Mouse (Mus musculus) lung, adult 2 months (tissue): ENCODE data around the gene Nccrp1. TPM values are rescaled to one million over a fixed set of nuclear protein-coding genes. Genes with fewer than 3 reads are reported as not detected.
A peak's percentile ranks its signal among the peaks of the same experiment; 100 is the strongest.

Source experiments
- DNase-seq: peaks from one replicate; pipeline ENCODE4 v3.0.0; 2022
- H3K4me1 ChIP-seq: fragments of 200-500 bp; 2 replicates; pipeline ENCODE4 v1.6.1; 2011; ENCODE audit warnings: low read length; ENCODE audit not compliant: control insufficient read depth, insufficient read depth
- H3K4me3 ChIP-seq: fragments of 200-500 bp; replicated peaks from 2 replicates; pipeline ENCODE3; 2011; ENCODE audit warnings: low read depth, mild to moderate bottlenecking, control low read depth, low read length; ENCODE audit errors: extremely low read depth
- CTCF ChIP-seq: fragments of 200-500 bp; IDR thresholded peaks from 2 replicates; pipeline ENCODE4 v1.5.1; 2011; ENCODE audit warnings: mild to moderate bottlenecking, low read length, control low read depth; ENCODE audit not compliant: insufficient read depth
- POLR2A ChIP-seq: fragments of 200-500 bp; IDR thresholded peaks from 2 replicates; pipeline ENCODE4 v1.6.1; 2011; ENCODE audit warnings: low read depth, mild to moderate bottlenecking, control low read depth, low read length, borderline replicate concordance; ENCODE audit errors: extremely low read depth
- WGBS: fragments of 180-500 bp; shearing (Covaris S2); methylation state at CpG from one replicate; pipeline ENCODE4 v1.1.7; 2018; 5-methylcytosine and 5-hydroxymethylcytosine counted together
- polyA plus RNA-seq: library from polyadenylated mRNA; depleted of rRNA; stranded (reverse); fragments of >200 nt; gene quantifications from 2 replicates; pipeline ENCODE4 v1.2.3, GENCODE M21; 2012

The Nccrp1 gene
- polyA plus RNA-seq, 1 experiment = 27.0 TPM

DNA sequence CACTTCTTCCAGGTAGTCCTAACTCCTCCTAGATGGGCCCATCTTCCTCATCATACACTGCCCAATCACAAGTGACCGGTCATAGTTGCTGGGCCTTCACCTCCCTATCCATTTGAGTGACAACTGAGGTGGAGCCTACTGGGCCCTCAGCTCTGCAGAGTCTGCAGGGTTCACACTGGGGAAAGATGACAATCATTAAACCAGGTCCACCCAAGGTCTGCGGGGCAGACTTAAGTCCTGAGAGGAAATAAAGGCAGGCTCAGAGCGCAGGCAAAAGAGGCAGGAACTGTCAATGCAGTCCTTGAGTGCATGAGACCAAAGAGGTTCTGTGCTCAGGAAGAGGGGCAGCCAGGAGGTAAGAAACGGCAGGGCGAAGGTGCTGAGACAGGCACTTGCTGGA, 25.6 kb upstream of the Nccrp1 start:
- H3K4me3 ChIP-seq = no peak overlapping the region
- no peak for DNase-seq
- peaks cover 76% of the 10 kb centered on the region for H3K4me1 ChIP-seq
- WGBS = 54% methylated on average over 5 of the region's 5 CpGs
- TF ChIP-seq CTCF = no peak
- TF ChIP-seq POLR2A = no peak

GRCm38 (mm10) chr7:28570982-28571682, 24.1 kb upstream of the Nccrp1 start:
- Histone ChIP-seq H3K4me3 (peak overlapping the region; percentile 1), H3K4me1 (peaks cover 60% of the 10 kb centered on the region)
- 0 out of 2 replicates have a peak, but pooled peaks have one; percentile 10 for TF ChIP-seq POLR2A
- no peak for TF ChIP-seq CTCF
- 24% methylated on average over 5 of the region's 5 CpGs for WGBS
- DNase-seq = peak; percentile 51

- TF ChIP-seq CTCF = no peak
- peak; percentile 62; the same call in 1 of the 2 replicates for TF ChIP-seq POLR2A
- peak overlapping the region; percentile 1 for H3K4me3 ChIP-seq
- peaks cover 55% of the 10 kb centered on the region for H3K4me1 ChIP-seq
- peak; percentile 92 for DNase-seq
- 35% methylated on average over 12 of the region's 12 CpGs for WGBS
Measured at GRCm38 (mm10) chr7:28570291-28570981, 23.4 kb upstream of the Nccrp1 start.

GRCm38 (mm10) chr7:28568253-28568652, 21.2 kb upstream of the Nccrp1 start:
- peak; percentile 70 for DNase-seq
- Histone ChIP-seq H3K4me3 (no peak overlapping the region), H3K4me1 (peaks cover 37% of the 10 kb centered on the region)
- peak; percentile 66 for TF ChIP-seq CTCF
- TF ChIP-seq POLR2A = no peak

DNA sequence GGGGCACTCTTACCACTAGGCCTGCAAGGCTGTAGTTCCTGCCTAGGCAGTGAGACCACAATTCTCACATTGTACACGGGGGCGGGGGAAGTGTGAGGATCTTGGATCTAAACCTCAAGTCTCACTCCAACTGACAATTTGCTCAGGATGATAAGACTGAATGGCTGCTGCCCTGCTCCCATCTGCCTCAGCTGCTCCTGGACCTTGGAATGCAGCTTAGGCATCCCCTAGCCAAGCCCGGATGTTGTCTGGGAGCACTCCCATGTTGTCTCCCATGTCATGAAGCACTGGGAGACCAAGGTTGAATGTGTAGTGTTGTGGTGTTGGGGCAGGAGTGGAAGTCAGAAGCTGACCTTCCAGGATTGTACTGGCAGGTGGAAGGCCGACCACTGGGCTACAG, 20.5 kb upstream of the Nccrp1 start:
- DNase-seq = no peak
- Histone ChIP-seq H3K4me3 (no peak overlapping the region), H3K4me1 (peaks cover 31% of the 10 kb centered on the region)
- TF ChIP-seq CTCF (no peak), POLR2A (no peak)
- WGBS = 86% methylated on average over 4 of the region's 4 CpGs

- H3K4me3 ChIP-seq = no peak overlapping the region
- TF ChIP-seq POLR2A = no peak
- no peak for TF ChIP-seq CTCF
- DNase-seq = no peak
- 71% methylated on average over 5 of the region's 5 CpGs for WGBS
- peaks cover 15% of the 10 kb centered on the region for H3K4me1 ChIP-seq
Measured at GRCm38 (mm10) chr7:28565407-28565806, 18.4 kb upstream of the Nccrp1 start.

- peaks cover 5% of the 10 kb centered on the region for H3K4me1 ChIP-seq
- H3K4me3 ChIP-seq = no peak overlapping the region
- 93% methylated on average over 13 of the region's 13 CpGs for WGBS
- TF ChIP-seq POLR2A = no peak
- no peak for TF ChIP-seq CTCF
- no peak for DNase-seq
Measured at GRCm38 (mm10) chr7:28562951-28563350, 15.9 kb upstream of the Nccrp1 start.

GRCm38 (mm10) chr7:28562371-28562770, 15.3 kb upstream of the Nccrp1 start:
- H3K4me3 ChIP-seq = no peak overlapping the region
- H3K4me1 ChIP-seq = peaks cover 5% of the 10 kb centered on the region
- TF ChIP-seq CTCF (no peak), POLR2A (no peak)
- 90% methylated on average over 13 of the region's 13 CpGs for WGBS
- DNase-seq = no peak

- no peak for DNase-seq
- TF ChIP-seq CTCF (no peak), POLR2A (no peak)
- WGBS = 90% methylated on average over 11 of the region's 11 CpGs
- no peak overlapping the region for H3K4me3 ChIP-seq
- H3K4me1 ChIP-seq = peaks cover 5% of the 10 kb centered on the region
Measured at GRCm38 (mm10) chr7:28561967-28562366, 14.9 kb upstream of the Nccrp1 start.

DNA sequence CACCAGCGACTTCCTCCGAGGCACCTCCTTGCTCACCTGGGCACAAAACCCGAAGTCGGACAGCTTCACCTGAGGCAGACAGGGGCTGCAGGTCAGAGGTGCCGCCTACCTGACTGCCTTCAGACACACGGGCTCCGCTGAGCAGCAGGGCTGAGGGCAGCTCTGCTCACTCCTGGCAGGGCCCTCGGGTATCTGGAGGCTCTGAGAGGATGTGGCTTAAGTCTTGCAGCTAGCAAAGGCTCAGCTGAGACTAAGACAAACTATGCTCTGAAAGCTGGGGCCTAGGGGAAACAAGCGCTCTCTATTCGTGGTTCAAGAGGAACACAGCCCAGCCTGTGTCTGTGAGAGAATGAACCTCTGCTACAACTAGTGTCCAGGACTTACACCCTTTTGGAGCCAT, 13.8 kb upstream of the Nccrp1 start:
- H3K4me1 ChIP-seq = peaks cover 5% of the 10 kb centered on the region
- WGBS = 87% methylated on average over 10 of the region's 10 CpGs
- DNase-seq = no peak

GRCm38 (mm10) chr7:28558486-28558885, 11.4 kb upstream of the Nccrp1 start:
- H3K4me3 ChIP-seq = no peak overlapping the region
- H3K4me1 ChIP-seq = peaks cover 5% of the 10 kb centered on the region
- TF ChIP-seq POLR2A (no peak), CTCF (no peak)
- 24% methylated on average over 4 of the region's 4 CpGs for WGBS
- DNase-seq = peak; percentile 39

More for the DNA sequence above, 13.8 kb upstream of the Nccrp1 start:
- TF ChIP-seq POLR2A = no peak
- TF ChIP-seq CTCF = no peak
- no peak overlapping the region for H3K4me3 ChIP-seq
